Mouse (Mus musculus) colon, adult 2 months (tissue): Measurements from ENCODE around the gene Kctd4. TPM values are rescaled to one million over a fixed set of nuclear protein-coding genes. Genes with fewer than 3 reads are reported as not detected.

Experiments
- polyA plus RNA-seq: library from polyadenylated mRNA; depleted of rRNA; stranded (reverse); fragments of >200 nt; gene quantifications from 2 replicates; pipeline ENCODE4 v1.2.3, GENCODE M21; 2012; rRNA removed

Gene Kctd4
- not detected in 2 replicates for polyA plus RNA-seq

GRCm38 (mm10) chr14:75954766-75955165, at the start of gene Kctd4:
Gene Kctd4, plus strand, starts transcription at chr14:75955009.

GRCm38 (mm10) chr14:76010102-76011061, 55.6 kb downstream of the Kctd4 start, which contains the start of gene Gtf2f2:
Gene Gtf2f2, minus strand, starts transcription at chr14:76010865.

Other genes with a start within 250 kb of the Kctd4 start
- gene Cog3, start 200.5 kb upstream of the Kctd4 start, polyA plus RNA-seq: 11.0 and 11.5 TPM in 2 replicates
- 1.9 and 3.1 TPM in 2 replicates for gene Slc25a30, start 168.0 kb upstream of the Kctd4 start, polyA plus RNA-seq
- 2,772 and 2,860 TPM in 2 replicates for gene Tpt1, start 109.9 kb upstream of the Kctd4 start, polyA plus RNA-seq
- gene Gtf2f2, start 55.9 kb downstream of the Kctd4 start, polyA plus RNA-seq: 1.7 and 2.1 TPM in 2 replicates
- 1.8 and 2.2 TPM in 2 replicates for gene Gpalpp1, start 155.8 kb downstream of the Kctd4 start, polyA plus RNA-seq
- gene Nufip1, start 155.9 kb downstream of the Kctd4 start, polyA plus RNA-seq: 3.0 and 3.2 TPM in 2 replicates